In the genomic region with DNA sequence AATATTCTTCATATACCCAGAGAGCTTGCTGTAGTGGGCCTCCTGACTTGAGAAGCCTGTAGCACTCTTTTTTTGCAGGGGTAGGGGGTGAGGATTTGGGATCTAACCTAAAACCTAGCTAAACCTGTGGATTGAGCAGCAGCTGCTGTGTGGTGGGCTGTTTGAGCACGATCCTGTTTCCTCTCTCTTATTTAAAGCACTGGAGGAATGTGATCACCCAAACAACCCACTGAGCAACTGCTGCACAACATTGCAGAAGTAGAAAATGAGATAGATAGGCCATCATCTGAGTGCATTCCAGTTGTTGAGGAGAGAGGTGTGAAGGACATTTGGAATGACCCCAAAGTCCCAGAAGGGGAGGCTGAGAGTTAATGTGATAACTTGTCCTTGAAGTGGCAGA, we compare ENCODE assay signal across 16 mouse cellular contexts.
DNase-seq lines count a peak whose midpoint lies in the region; ATAC-seq and TF ChIP-seq lines count a peak whose summit lies in the region.
"Had no signal": no experiment of that assay in that cellular context is flagged by ENCODE, and none has a peak within 500 bp of the region (broad histone marks: within the 10 kb centered on the region; RNA-seq: fewer than 3 reads in every experiment).

No protein-coding gene starts in this region.

- H3K4me1 ChIP-seq in heart, embryonic 13.5 days: peaks cover 20% of the 10 kb centered on the region
- H3K4me1 ChIP-seq in heart, adult 2 months (ENCODE audit: control insufficient read depth, insufficient read depth, low read length): no peaks in the 10 kb centered on the region
- H3K4me1 ChIP-seq in lung, embryonic 14.5 days (ENCODE audit: insufficient read depth): no peaks in the 10 kb centered on the region; the same call in 1 of the 2 replicates
- H3K4me1 ChIP-seq: forebrain, embryonic 15.5 days; hindbrain, embryonic 13.5 days had no signal

- no peak for DNase-seq in heart, adult 2 months
- DNase-seq in lung, embryonic 14.5 days: peak; percentile 64
- DNase-seq in lung, adult 18-20 months: no peak
- peak; percentile 14 for DNase-seq in right cerebral cortex, postnatal 25 days
- DNase-seq in right cerebral cortex, postnatal 14 days: no peak
- DNase-seq: adrenal gland, adult 8-10 months; adrenal gland, postnatal 36 days; cerebellum, adult 2 months; cerebellum, postnatal 10 days; gastrocnemius, postnatal 14 days; heart, postnatal 14 days had no signal

- no peak for ATAC-seq in heart, embryonic 13.5 days (ENCODE audit: extremely low read depth, insufficient number of reproducible peaks, low FRiP score, low TSS enrichment)
- ATAC-seq in lung, embryonic 14.5 days (ENCODE audit: insufficient read depth): peak; percentile 76
- ATAC-seq: forebrain, embryonic 15.5 days; hindbrain, postnatal 0 days had no signal

- no peak for TF ChIP-seq POLR2A in heart, adult 2 months (IDR thresholded peaks at IDR 0.05; ENCODE audit: insufficient read depth, low read depth, low read length)

- H3K79me2 ChIP-seq in heart, adult 2 months (replicated peaks; ENCODE audit: control insufficient read depth, insufficient read depth, low read length): no peaks in the 10 kb centered on the region

- H3K36me3 ChIP-seq in heart, embryonic 13.5 days: no peaks in the 10 kb centered on the region
- H3K36me3 ChIP-seq in heart, adult 2 months (ENCODE audit: control insufficient read depth, insufficient read depth, low read length): no peaks in the 10 kb centered on the region
- H3K36me3 ChIP-seq in lung, embryonic 14.5 days (ENCODE audit: insufficient read depth): no peaks in the 10 kb centered on the region
- H3K36me3 ChIP-seq: forebrain, embryonic 15.5 days; hindbrain, embryonic 13.5 days had no signal

- no peaks in the 10 kb centered on the region for H3K27me3 ChIP-seq in heart, embryonic 13.5 days (replicated peaks)
- no peaks in the 10 kb centered on the region for H3K27me3 ChIP-seq in heart, adult 2 months (ENCODE audit: control insufficient read depth, insufficient read depth, low read length)
- no peaks in the 10 kb centered on the region for H3K27me3 ChIP-seq in lung, embryonic 14.5 days (ENCODE audit: insufficient read depth, low read length)
- H3K27me3 ChIP-seq: forebrain, embryonic 15.5 days; hindbrain, embryonic 13.5 days had no signal

- H3K9me3 ChIP-seq in heart, embryonic 13.5 days: no peaks in the 10 kb centered on the region
- no peaks in the 10 kb centered on the region for H3K9me3 ChIP-seq in lung, embryonic 14.5 days (ENCODE audit: low read depth, low read length)
- H3K9me3 ChIP-seq: forebrain, embryonic 15.5 days; hindbrain, embryonic 13.5 days had no signal

- H3K4me3 ChIP-seq in heart, embryonic 13.5 days: no peak overlapping the region
- H3K4me3 ChIP-seq in heart, adult 2 months: no peak overlapping the region
- no peak overlapping the region for H3K4me3 ChIP-seq in lung, embryonic 14.5 days (ENCODE audit: low read depth, low read length)
- H3K4me3 ChIP-seq: forebrain, embryonic 15.5 days; hindbrain, embryonic 13.5 days had no signal

- no peak overlapping the region for H3K9ac ChIP-seq in heart, embryonic 13.5 days
- H3K9ac ChIP-seq in heart, adult 2 months (ENCODE audit: low read depth, low read length): no peak overlapping the region
- H3K9ac ChIP-seq in lung, embryonic 14.5 days: no peak overlapping the region
- H3K9ac ChIP-seq: forebrain, embryonic 15.5 days; hindbrain, embryonic 13.5 days had no signal

- no peak for TF ChIP-seq EP300 in heart, adult 2 months (IDR thresholded peaks at IDR 0.05; ENCODE audit: insufficient read depth, low read depth, low read length)

- whole genome bisulfite sequencing in heart, embryonic 13.5 days: 9% methylated on average over 1 of the region's 1 CpGs
- WGBS in heart, adult 2 months: 46% methylated on average over 1 of the region's 1 CpGs
- WGBS in lung, embryonic 14.5 days: 14% methylated on average over 1 of the region's 1 CpGs

- H3K27ac ChIP-seq in heart, embryonic 13.5 days (replicated peaks): peak overlapping the region; percentile 40
- H3K27ac ChIP-seq in heart, adult 2 months: no peak overlapping the region
- H3K27ac ChIP-seq in lung, embryonic 14.5 days (ENCODE audit: low read depth): no peak overlapping the region
- H3K27ac ChIP-seq: forebrain, embryonic 15.5 days; hindbrain, embryonic 13.5 days; hindbrain, postnatal 0 days had no signal

- no peak overlapping the region for H3K4me2 ChIP-seq in heart, embryonic 13.5 days
- H3K4me2 ChIP-seq in lung, embryonic 14.5 days: no peak overlapping the region
- H3K4me2 ChIP-seq: forebrain, embryonic 15.5 days; heart, embryonic 11.5 days; hindbrain, embryonic 13.5 days had no signal

- TF ChIP-seq CTCF in heart, adult 2 months (IDR thresholded peaks at IDR 0.05): no peak
- TF ChIP-seq CTCF in lung, embryonic 14.5 days (IDR thresholded peaks at IDR 0.05; ENCODE audit: low read depth): no peak

- intact Hi-C loops in heart, adult 2 months (cut with DNase I): no loop called here

Comparison
In these comparisons a context has a peak if more than half of its experiments do, and no peak if none do; other contexts are left out.
1. DNase-seq: peak in lung, embryonic 14.5 days (single experiment) and right cerebral cortex, postnatal 25 days (single experiment); none in heart, adult 2 months (0 of 2), lung, adult 18-20 months (0 of 2) and right cerebral cortex, postnatal 14 days (single experiment).